Mouse (Mus musculus): ENCODE results near the gene Cd81. TPM values are rescaled to one million over a fixed set of nuclear protein-coding genes. Genes with fewer than 3 reads are reported as not detected.

The Cd81 gene
- polyA plus RNA-seq, 1 experiment: 227 TPM

DNA sequence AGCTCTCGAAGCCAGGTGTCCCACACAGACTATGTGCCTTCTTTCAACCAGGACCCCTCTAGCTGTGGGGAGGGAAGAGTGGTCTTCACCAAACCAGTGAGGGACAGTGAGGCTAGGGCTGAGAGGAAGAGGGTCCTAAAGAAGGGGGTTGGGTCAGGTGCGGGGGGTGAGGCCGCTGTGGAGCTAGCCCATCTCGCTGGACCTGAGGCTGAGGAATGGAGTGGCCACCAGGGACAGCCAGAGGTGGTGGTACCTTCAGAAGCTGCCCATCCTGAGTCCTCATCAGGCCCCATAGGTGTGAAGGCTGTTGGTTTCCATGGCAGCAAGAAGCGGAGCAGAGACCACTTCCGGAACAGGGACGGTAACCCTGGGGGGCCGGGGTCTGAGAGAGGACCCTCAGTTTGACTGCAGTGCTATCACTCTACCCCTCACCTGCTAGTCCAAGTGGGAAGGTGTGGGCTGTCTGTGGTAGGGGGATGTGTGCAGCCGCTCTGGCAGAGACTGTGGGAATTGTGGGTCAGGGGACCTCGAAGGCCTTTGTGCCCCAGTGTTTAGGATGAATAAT is 18.0 kb downstream of the Cd81 start:
- Histone ChIP-seq H3K4me1 (ENCODE audit: control insufficient read depth, insufficient read depth, insufficient read length, low read length) (peaks cover 16% of the 10 kb centered on the region), H3K4me3 (ENCODE audit: low read depth, low read length) (peak overlapping the region; percentile 70), H3K27me3 (ENCODE audit: control insufficient read depth, insufficient read depth, low read length) (no peaks in the 10 kb centered on the region), H3K36me3 (ENCODE audit: control insufficient read depth, insufficient read depth, low read length) (peaks cover 19% of the 10 kb centered on the region), H3K27ac (ENCODE audit: insufficient read depth, low read depth, low read length) (no peak overlapping the region)
- 92% methylated on average over 10 of the region's 10 CpGs for WGBS
- TF ChIP-seq POLR2A (IDR thresholded peaks at IDR 0.05; ENCODE audit: low read depth, low read length): no peak
- no peak for TF ChIP-seq CTCF (IDR thresholded peaks at IDR 0.05; ENCODE audit: extremely low read depth, insufficient read length, insufficient replicate concordance, low read depth, low read length)

GRCm38 (mm10) chr7:143072605-143073004 is 20.1 kb downstream of the Cd81 start:
- TF ChIP-seq POLR2A (IDR thresholded peaks at IDR 0.05; ENCODE audit: low read depth, low read length) (no peak), CTCF (IDR thresholded peaks at IDR 0.05; ENCODE audit: extremely low read depth, insufficient read length, insufficient replicate concordance, low read depth, low read length) (no peak)
- 82% methylated on average over 5 of the region's 5 CpGs for WGBS
- Histone ChIP-seq H3K4me1 (ENCODE audit: control insufficient read depth, insufficient read depth, insufficient read length, low read length) (peaks cover 16% of the 10 kb centered on the region), H3K36me3 (ENCODE audit: control insufficient read depth, insufficient read depth, low read length) (peaks cover 4% of the 10 kb centered on the region), H3K4me3 (ENCODE audit: low read depth, low read length) (no peak overlapping the region), H3K27me3 (ENCODE audit: control insufficient read depth, insufficient read depth, low read length) (no peaks in the 10 kb centered on the region), H3K27ac (ENCODE audit: insufficient read depth, low read depth, low read length) (no peak overlapping the region)

- Histone ChIP-seq H3K27ac (ENCODE audit: insufficient read depth, low read depth, low read length) (no peak overlapping the region), H3K27me3 (ENCODE audit: control insufficient read depth, insufficient read depth, low read length) (no peaks in the 10 kb centered on the region), H3K4me3 (ENCODE audit: low read depth, low read length) (no peak overlapping the region), H3K4me1 (ENCODE audit: control insufficient read depth, insufficient read depth, insufficient read length, low read length) (peaks cover 16% of the 10 kb centered on the region), H3K36me3 (ENCODE audit: control insufficient read depth, insufficient read depth, low read length) (peaks cover 2% of the 10 kb centered on the region; the same call in 1 of the 2 replicates)
- 53% methylated on average over 1 of the region's 1 CpGs for WGBS
- TF ChIP-seq POLR2A (IDR thresholded peaks at IDR 0.05; ENCODE audit: low read depth, low read length) (no peak), CTCF (IDR thresholded peaks at IDR 0.05; ENCODE audit: extremely low read depth, insufficient read length, insufficient replicate concordance, low read depth, low read length) (peak; percentile 53; the same call in 1 of the 2 replicates)
Measured at GRCm38 (mm10) chr7:143073086-143073485, 20.5 kb downstream of the Cd81 start.

DNA sequence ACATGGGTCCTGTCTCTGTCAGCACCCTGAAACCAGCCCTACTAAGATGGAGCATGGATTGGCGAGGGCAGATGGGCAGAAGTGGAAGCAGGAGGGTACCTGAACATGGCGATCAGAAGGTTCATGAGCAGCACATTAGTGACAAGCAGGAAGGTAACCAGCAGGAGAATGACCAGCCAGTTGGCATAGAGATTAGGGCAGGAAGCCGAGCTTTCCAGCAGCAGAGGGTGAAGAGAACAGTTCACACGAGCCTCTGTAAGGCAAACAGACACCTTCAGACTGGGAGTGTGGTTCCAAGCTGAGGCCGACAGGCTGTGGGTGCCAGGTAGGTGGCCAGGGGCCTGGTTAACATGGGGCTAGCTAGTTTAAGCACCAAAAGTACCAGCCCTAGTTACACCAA is 22.9 kb downstream of the Cd81 start:
- Histone ChIP-seq H3K36me3 (ENCODE audit: control insufficient read depth, insufficient read depth, low read length) (peaks cover 2% of the 10 kb centered on the region; the same call in 1 of the 2 replicates), H3K4me3 (ENCODE audit: low read depth, low read length) (no peak overlapping the region), H3K4me1 (ENCODE audit: control insufficient read depth, insufficient read depth, insufficient read length, low read length) (peaks cover 20% of the 10 kb centered on the region), H3K27me3 (ENCODE audit: control insufficient read depth, insufficient read depth, low read length) (no peaks in the 10 kb centered on the region), H3K27ac (ENCODE audit: insufficient read depth, low read depth, low read length) (no peak overlapping the region)
- TF ChIP-seq CTCF (IDR thresholded peaks at IDR 0.05; ENCODE audit: extremely low read depth, insufficient read length, insufficient replicate concordance, low read depth, low read length): no peak
- no peak for TF ChIP-seq POLR2A (IDR thresholded peaks at IDR 0.05; ENCODE audit: low read depth, low read length)
- WGBS: 84% methylated on average over 5 of the region's 5 CpGs

DNA sequence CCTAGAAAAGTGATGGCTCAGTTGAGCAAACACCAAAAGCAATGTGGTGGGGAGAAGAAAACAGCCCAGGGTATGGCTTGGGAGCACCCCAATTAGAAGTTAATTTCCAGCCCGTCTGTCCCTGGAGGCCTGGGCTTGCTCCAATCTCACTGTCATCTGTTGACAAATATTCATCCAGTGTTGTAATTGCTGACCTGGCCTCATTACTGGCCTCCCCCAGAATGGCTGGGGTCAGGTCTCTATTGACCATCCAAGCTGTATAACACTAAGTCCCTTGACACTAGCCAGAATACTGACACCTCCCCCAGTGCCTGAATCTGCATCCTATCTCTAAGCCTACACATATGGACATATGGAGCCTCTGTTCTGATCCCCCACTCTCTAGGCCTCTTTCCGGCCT is 24.8 kb downstream of the Cd81 start:
- 89% methylated on average over 2 of the region's 2 CpGs for WGBS
- Histone ChIP-seq H3K4me1 (ENCODE audit: control insufficient read depth, insufficient read depth, insufficient read length, low read length) (peaks cover 23% of the 10 kb centered on the region), H3K27me3 (ENCODE audit: control insufficient read depth, insufficient read depth, low read length) (no peaks in the 10 kb centered on the region), H3K36me3 (ENCODE audit: control insufficient read depth, insufficient read depth, low read length) (no peaks in the 10 kb centered on the region), H3K27ac (ENCODE audit: insufficient read depth, low read depth, low read length) (no peak overlapping the region), H3K4me3 (ENCODE audit: low read depth, low read length) (no peak overlapping the region)
- TF ChIP-seq CTCF (IDR thresholded peaks at IDR 0.05; ENCODE audit: extremely low read depth, insufficient read length, insufficient replicate concordance, low read depth, low read length): no peak
- TF ChIP-seq POLR2A (IDR thresholded peaks at IDR 0.05; ENCODE audit: low read depth, low read length): no peak

GRCm38 (mm10) chr7:143082024-143082423 is 29.5 kb downstream of the Cd81 start:
- 26% methylated on average over 6 of the region's 6 CpGs for WGBS
- Histone ChIP-seq H3K27me3 (ENCODE audit: control insufficient read depth, insufficient read depth, low read length) (no peaks in the 10 kb centered on the region), H3K36me3 (ENCODE audit: control insufficient read depth, insufficient read depth, low read length) (no peaks in the 10 kb centered on the region), H3K27ac (ENCODE audit: insufficient read depth, low read depth, low read length) (no peak overlapping the region), H3K4me3 (ENCODE audit: low read depth, low read length) (no peak overlapping the region), H3K4me1 (ENCODE audit: control insufficient read depth, insufficient read depth, insufficient read length, low read length) (peaks cover 29% of the 10 kb centered on the region)
- no peak for TF ChIP-seq CTCF (IDR thresholded peaks at IDR 0.05; ENCODE audit: extremely low read depth, insufficient read length, insufficient replicate concordance, low read depth, low read length)
- TF ChIP-seq POLR2A (IDR thresholded peaks at IDR 0.05; ENCODE audit: low read depth, low read length): no peak

DNA sequence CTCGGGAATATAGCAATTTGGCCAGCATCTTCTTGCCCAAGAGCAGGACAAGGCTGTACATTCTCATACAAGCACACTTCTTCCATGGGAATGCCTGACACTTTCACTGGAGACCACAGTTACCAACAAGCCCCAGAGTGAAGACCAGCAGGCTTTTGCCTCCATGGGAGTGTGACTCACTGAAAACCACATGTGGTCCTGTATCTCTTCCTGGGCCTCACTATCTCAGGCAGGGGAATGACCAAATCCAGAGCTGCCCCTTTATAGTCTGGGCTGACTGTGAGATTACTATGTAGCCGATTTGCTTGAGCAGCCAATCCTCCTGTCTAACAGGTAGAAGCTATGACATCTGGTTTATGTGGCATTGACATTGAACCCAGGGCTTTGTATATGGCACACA is 31.2 kb downstream of the Cd81 start:
- 84% methylated on average over 2 of the region's 2 CpGs for WGBS
- Histone ChIP-seq H3K27me3 (ENCODE audit: control insufficient read depth, insufficient read depth, low read length) (no peaks in the 10 kb centered on the region), H3K36me3 (ENCODE audit: control insufficient read depth, insufficient read depth, low read length) (no peaks in the 10 kb centered on the region), H3K4me1 (ENCODE audit: control insufficient read depth, insufficient read depth, insufficient read length, low read length) (peaks cover 24% of the 10 kb centered on the region), H3K27ac (ENCODE audit: insufficient read depth, low read depth, low read length) (no peak overlapping the region), H3K4me3 (ENCODE audit: low read depth, low read length) (no peak overlapping the region)
- TF ChIP-seq CTCF (IDR thresholded peaks at IDR 0.05; ENCODE audit: extremely low read depth, insufficient read length, insufficient replicate concordance, low read depth, low read length) (no peak), POLR2A (IDR thresholded peaks at IDR 0.05; ENCODE audit: low read depth, low read length) (no peak)

All from small intestine, adult 2 months (tissue).